Mouse (Mus musculus): ENCODE results near the gene Aqp7. TPM values are rescaled to one million over a fixed set of nuclear protein-coding genes. Genes with fewer than 3 reads are reported as not detected.

Aqp7 gene
- polyA plus RNA-seq (2014; fragmentation: Nextera tagmentation; extraction: Ambion mirVana) = not detected in 2 replicates

DNA sequence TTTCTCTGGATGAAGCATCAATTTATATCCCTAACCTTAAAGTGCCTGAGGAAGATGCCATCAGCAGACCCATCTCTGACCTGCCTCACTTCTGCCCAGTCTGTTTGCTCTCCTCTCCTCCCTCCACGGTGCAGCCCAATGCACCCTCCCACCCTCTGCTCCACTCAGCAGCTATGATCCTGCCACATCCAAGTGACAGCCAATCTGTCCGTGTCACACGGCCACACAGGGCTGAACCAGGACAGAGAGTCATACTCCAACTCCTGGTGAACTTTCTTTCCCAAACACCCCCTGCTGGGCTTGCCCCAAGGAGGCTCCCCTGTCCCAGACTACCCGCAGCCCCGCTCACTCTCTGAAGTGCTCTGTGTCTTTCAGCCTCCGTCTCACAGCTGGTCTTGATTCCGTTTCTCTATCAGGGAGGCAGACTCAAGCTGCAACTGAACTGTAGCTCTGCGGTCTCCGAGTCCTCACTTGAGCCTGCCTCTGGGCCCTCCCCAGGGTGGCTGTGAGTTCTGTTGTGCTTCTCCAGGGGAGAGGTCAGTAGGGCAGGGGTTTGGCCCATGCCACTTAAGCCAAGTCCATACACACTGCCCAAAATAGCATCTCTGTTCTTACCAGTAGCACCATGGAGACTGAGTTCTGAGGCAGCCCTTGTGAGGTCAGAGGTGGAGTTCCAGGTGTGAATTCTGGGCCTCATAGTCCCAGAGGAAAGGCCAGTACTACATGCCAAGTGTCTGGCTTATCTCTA is at the start of gene Aqp7:
Aqp7 (minus strand) TSS at position 616 of the 748 bp plus-strand sequence.
- H3K9ac ChIP-seq (ENCODE audit: low read length) = no peak within 1 kb of the TSS
- H3K27ac ChIP-seq (ENCODE audit: low read depth, low read length) = no peak within 1 kb of the TSS
- WGBS = 46% methylated on average over 9 of the region's 9 CpGs
- no peak within 1 kb of the TSS for H3K4me3 ChIP-seq (ENCODE audit: low read depth, low read length)
- ATAC-seq (replicated peaks; ENCODE audit: low FRiP score) (no peak), DNase-seq (ENCODE audit: low spot score) (no peak)
- no peak within 1 kb of the TSS for H3K4me2 ChIP-seq (ENCODE audit: low read depth, low read length, severe bottlenecking)
- no peaks in the 10 kb centered on the region for H3K9me3 ChIP-seq (ENCODE audit: control insufficient read depth, low read length)
- H3K36me3 ChIP-seq (ENCODE audit: control insufficient read depth, insufficient read depth, low read length) = no peaks in the 10 kb centered on the region
- H3K4me1 ChIP-seq (replicated peaks; ENCODE audit: control insufficient read depth, insufficient read depth, low read length) = no peaks in the 10 kb centered on the region
- no peaks in the 10 kb centered on the region for H3K27me3 ChIP-seq (ENCODE audit: control insufficient read depth, insufficient read depth, low read length)

DNA sequence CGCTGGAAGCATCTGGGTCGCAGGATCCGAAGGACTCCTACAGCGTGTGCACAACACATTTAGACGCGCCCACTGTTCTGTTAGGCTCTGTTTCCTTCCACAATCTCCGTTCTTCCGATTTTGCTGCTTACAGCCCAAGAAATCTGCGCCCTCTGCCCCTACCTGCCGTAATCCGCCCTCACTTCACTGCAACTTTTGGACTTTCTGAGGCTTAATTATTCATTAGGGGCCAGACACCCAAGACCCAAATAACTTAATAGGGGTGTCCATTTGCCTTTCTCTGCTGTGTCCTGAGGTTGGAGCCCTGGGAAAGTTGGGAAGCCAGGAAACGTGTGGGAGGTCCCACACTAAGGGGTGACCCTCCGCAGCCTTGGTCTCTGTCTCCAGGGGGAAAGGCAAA is 49.4 kb upstream of the Aqp7 start:
- DNase-seq (ENCODE audit: low spot score) = no peak
- ATAC-seq (replicated peaks; ENCODE audit: low FRiP score) = no peak
- peak overlapping the region; percentile 82; the same call in 1 of the 2 replicates for H3K4me2 ChIP-seq (ENCODE audit: low read depth, low read length, severe bottlenecking)
- H3K4me3 ChIP-seq (ENCODE audit: low read depth, low read length) = peak overlapping the region; percentile 36; the same call in 1 of the 2 replicates
- no peaks in the 10 kb centered on the region for H3K9me3 ChIP-seq (ENCODE audit: control insufficient read depth, low read length)
- H3K4me1 ChIP-seq (replicated peaks; ENCODE audit: control insufficient read depth, insufficient read depth, low read length) = peaks cover 4% of the 10 kb centered on the region; the same call in 1 of the 2 replicates
- 49% methylated on average over 13 of the region's 13 CpGs for WGBS
- H3K9ac ChIP-seq (ENCODE audit: low read length) = no peak overlapping the region
- H3K27me3 ChIP-seq (ENCODE audit: control insufficient read depth, insufficient read depth, low read length) = peaks cover 20% of the 10 kb centered on the region; the same call in 1 of the 2 replicates
- no peak overlapping the region for H3K27ac ChIP-seq (ENCODE audit: low read depth, low read length)
- no peaks in the 10 kb centered on the region for H3K36me3 ChIP-seq (ENCODE audit: control insufficient read depth, insufficient read depth, low read length)

- Histone ChIP-seq H3K27me3 (ENCODE audit: control insufficient read depth, insufficient read depth, low read length) (peaks cover 20% of the 10 kb centered on the region; the same call in 1 of the 2 replicates), H3K9ac (ENCODE audit: low read length) (no peak overlapping the region), H3K9me3 (ENCODE audit: control insufficient read depth, low read length) (no peaks in the 10 kb centered on the region), H3K4me1 (replicated peaks; ENCODE audit: control insufficient read depth, insufficient read depth, low read length) (peaks cover 4% of the 10 kb centered on the region; the same call in 1 of the 2 replicates), H3K4me3 (ENCODE audit: low read depth, low read length) (no peak overlapping the region), H3K4me2 (ENCODE audit: low read depth, low read length, severe bottlenecking) (no peak overlapping the region), H3K36me3 (ENCODE audit: control insufficient read depth, insufficient read depth, low read length) (no peaks in the 10 kb centered on the region), H3K27ac (ENCODE audit: low read depth, low read length) (no peak overlapping the region)
- no peak for DNase-seq (ENCODE audit: low spot score)
- WGBS = 69% methylated on average over 5 of the region's 5 CpGs
- ATAC-seq (replicated peaks; ENCODE audit: low FRiP score) = no peak
Observed at GRCm38 (mm10) chr4:41096794-41097193, 48.9 kb upstream of the Aqp7 start.

DNA sequence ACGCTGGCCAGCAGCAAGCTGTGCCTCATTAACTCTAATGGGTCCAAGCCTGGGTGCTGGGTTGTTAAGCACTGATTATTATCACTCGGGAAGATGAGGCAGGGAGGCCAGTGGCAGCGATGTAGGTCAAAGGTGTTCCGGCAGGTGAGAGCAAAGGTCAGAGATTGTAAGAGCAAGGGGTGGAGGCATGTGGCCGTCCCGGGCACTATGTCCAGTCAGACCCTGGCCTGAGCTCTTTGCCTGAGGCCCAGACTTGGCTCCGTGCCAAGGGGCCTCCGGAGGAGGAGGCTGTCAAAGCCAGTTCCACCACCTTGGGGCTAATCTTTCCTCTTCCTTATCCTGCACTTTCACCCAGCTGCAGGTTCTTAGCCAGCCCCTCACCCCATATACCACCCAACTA is 48.2 kb upstream of the Aqp7 start:
- H3K9ac ChIP-seq (ENCODE audit: low read length) = no peak overlapping the region
- no peak overlapping the region for H3K4me2 ChIP-seq (ENCODE audit: low read depth, low read length, severe bottlenecking)
- WGBS = 69% methylated on average over 8 of the region's 8 CpGs
- ATAC-seq (replicated peaks; ENCODE audit: low FRiP score) = no peak
- H3K4me3 ChIP-seq (ENCODE audit: low read depth, low read length) = no peak overlapping the region
- no peaks in the 10 kb centered on the region for H3K36me3 ChIP-seq (ENCODE audit: control insufficient read depth, insufficient read depth, low read length)
- H3K9me3 ChIP-seq (ENCODE audit: control insufficient read depth, low read length) = no peaks in the 10 kb centered on the region
- no peak for DNase-seq (ENCODE audit: low spot score)
- no peak overlapping the region for H3K27ac ChIP-seq (ENCODE audit: low read depth, low read length)
- H3K27me3 ChIP-seq (ENCODE audit: control insufficient read depth, insufficient read depth, low read length) = peaks cover 20% of the 10 kb centered on the region; the same call in 1 of the 2 replicates
- H3K4me1 ChIP-seq (replicated peaks; ENCODE audit: control insufficient read depth, insufficient read depth, low read length) = peaks cover 4% of the 10 kb centered on the region; the same call in 1 of the 2 replicates

GRCm38 (mm10) chr4:41094361-41094760 is 46.4 kb upstream of the Aqp7 start:
- Histone ChIP-seq H3K9me3 (ENCODE audit: control insufficient read depth, low read length) (no peaks in the 10 kb centered on the region), H3K4me1 (replicated peaks; ENCODE audit: control insufficient read depth, insufficient read depth, low read length) (peaks cover 4% of the 10 kb centered on the region; the same call in 1 of the 2 replicates), H3K36me3 (ENCODE audit: control insufficient read depth, insufficient read depth, low read length) (no peaks in the 10 kb centered on the region), H3K27me3 (ENCODE audit: control insufficient read depth, insufficient read depth, low read length) (peaks cover 20% of the 10 kb centered on the region; the same call in 1 of the 2 replicates), H3K27ac (ENCODE audit: low read depth, low read length) (no peak overlapping the region), H3K9ac (ENCODE audit: low read length) (no peak overlapping the region), H3K4me2 (ENCODE audit: low read depth, low read length, severe bottlenecking) (no peak overlapping the region), H3K4me3 (ENCODE audit: low read depth, low read length) (no peak overlapping the region)
- ATAC-seq (replicated peaks; ENCODE audit: low FRiP score) (no peak), DNase-seq (ENCODE audit: low spot score) (no peak)
- 87% methylated on average over 9 of the region's 9 CpGs for WGBS

DNA sequence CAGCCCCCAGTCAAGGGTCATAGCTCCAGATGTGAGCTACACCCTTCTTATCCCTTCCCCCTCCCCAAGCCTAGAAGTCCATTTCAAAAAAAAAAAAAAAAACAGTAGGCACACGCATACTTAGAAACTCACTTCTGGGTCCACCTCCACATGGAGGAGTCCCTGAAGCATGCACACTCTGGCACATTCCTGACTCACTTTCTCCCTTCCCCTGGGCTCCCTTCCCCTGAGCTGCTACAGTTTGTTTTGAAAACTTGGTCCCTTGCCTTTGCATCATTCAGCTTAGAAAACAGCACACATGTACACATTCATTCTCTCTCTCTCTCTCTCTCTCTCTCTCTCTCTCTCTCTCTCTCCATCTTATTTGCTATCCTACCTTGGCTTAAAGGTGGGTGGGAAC is 45.0 kb upstream of the Aqp7 start:
- no peaks in the 10 kb centered on the region for H3K4me1 ChIP-seq (replicated peaks; ENCODE audit: control insufficient read depth, insufficient read depth, low read length)
- no peak overlapping the region for H3K4me2 ChIP-seq (ENCODE audit: low read depth, low read length, severe bottlenecking)
- H3K36me3 ChIP-seq (ENCODE audit: control insufficient read depth, insufficient read depth, low read length) = no peaks in the 10 kb centered on the region
- H3K27me3 ChIP-seq (ENCODE audit: control insufficient read depth, insufficient read depth, low read length) = peaks cover 14% of the 10 kb centered on the region; the same call in 1 of the 2 replicates
- no peaks in the 10 kb centered on the region for H3K9me3 ChIP-seq (ENCODE audit: control insufficient read depth, low read length)
- H3K27ac ChIP-seq (ENCODE audit: low read depth, low read length) = no peak overlapping the region
- no peak overlapping the region for H3K9ac ChIP-seq (ENCODE audit: low read length)
- DNase-seq (ENCODE audit: low spot score) (no peak), ATAC-seq (replicated peaks; ENCODE audit: low FRiP score) (no peak)
- WGBS = 93% methylated on average over 1 of the region's 1 CpGs
- H3K4me3 ChIP-seq (ENCODE audit: low read depth, low read length) = no peak overlapping the region

DNA sequence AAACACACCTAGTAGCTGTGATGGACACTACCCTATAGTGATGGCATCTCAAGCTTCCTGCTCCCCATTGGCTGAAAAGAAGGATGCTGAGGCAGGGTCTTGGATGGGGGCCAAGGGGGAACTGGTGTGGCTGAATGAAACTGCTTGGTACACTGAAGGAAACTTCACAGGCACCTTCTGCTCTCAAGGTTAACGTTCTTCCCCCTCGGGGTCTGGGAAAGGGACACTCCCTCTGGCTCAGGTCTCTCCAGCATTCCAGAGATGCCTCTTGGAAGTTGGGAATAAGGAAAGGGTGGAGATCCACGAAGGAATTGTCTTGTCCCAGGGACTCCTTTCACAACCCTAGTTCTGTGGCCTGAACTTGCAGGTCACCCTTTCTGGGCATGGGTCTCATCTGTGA is 43.5 kb upstream of the Aqp7 start:
- Histone ChIP-seq H3K9me3 (ENCODE audit: control insufficient read depth, low read length) (no peaks in the 10 kb centered on the region), H3K27ac (ENCODE audit: low read depth, low read length) (no peak overlapping the region), H3K4me3 (ENCODE audit: low read depth, low read length) (no peak overlapping the region), H3K4me1 (replicated peaks; ENCODE audit: control insufficient read depth, insufficient read depth, low read length) (no peaks in the 10 kb centered on the region), H3K27me3 (ENCODE audit: control insufficient read depth, insufficient read depth, low read length) (no peaks in the 10 kb centered on the region), H3K4me2 (ENCODE audit: low read depth, low read length, severe bottlenecking) (no peak overlapping the region), H3K9ac (ENCODE audit: low read length) (no peak overlapping the region), H3K36me3 (ENCODE audit: control insufficient read depth, insufficient read depth, low read length) (no peaks in the 10 kb centered on the region)
- no peak for DNase-seq (ENCODE audit: low spot score)
- 55% methylated on average over 3 of the region's 3 CpGs for WGBS
- ATAC-seq (replicated peaks; ENCODE audit: low FRiP score) = no peak

DNA sequence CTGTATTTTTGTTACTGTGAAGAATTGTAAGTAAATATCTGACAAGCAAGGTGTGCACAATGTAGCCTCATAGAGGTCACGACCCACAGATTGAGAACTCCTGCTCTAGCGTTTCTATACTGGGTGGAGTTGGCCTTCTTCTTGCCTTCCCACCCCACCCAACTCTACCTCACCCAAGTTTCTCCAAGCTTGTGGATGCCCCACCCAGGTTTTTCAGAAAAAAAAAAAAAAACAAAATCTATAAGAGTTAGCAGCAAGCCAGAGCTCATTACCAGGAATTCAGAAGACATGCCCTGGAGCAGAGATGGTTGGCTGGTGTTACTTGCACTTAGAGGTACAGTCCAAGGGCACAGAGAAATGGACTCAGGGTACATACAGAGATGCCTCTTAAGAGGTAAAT is 41.8 kb upstream of the Aqp7 start:
- H3K4me3 ChIP-seq (ENCODE audit: low read depth, low read length) = no peak overlapping the region
- H3K9ac ChIP-seq (ENCODE audit: low read length) = no peak overlapping the region
- DNase-seq (ENCODE audit: low spot score) (no peak), ATAC-seq (replicated peaks; ENCODE audit: low FRiP score) (no peak)
- H3K4me2 ChIP-seq (ENCODE audit: low read depth, low read length, severe bottlenecking) = no peak overlapping the region
- 81% methylated on average over 2 of the region's 2 CpGs for WGBS
- H3K27me3 ChIP-seq (ENCODE audit: control insufficient read depth, insufficient read depth, low read length) = no peaks in the 10 kb centered on the region
- H3K27ac ChIP-seq (ENCODE audit: low read depth, low read length) = no peak overlapping the region
- no peaks in the 10 kb centered on the region for H3K36me3 ChIP-seq (ENCODE audit: control insufficient read depth, insufficient read depth, low read length)
- no peaks in the 10 kb centered on the region for H3K9me3 ChIP-seq (ENCODE audit: control insufficient read depth, low read length)
- no peaks in the 10 kb centered on the region for H3K4me1 ChIP-seq (replicated peaks; ENCODE audit: control insufficient read depth, insufficient read depth, low read length)

- H3K4me2 ChIP-seq (ENCODE audit: low read depth, low read length, severe bottlenecking) = no peak overlapping the region
- no peaks in the 10 kb centered on the region for H3K27me3 ChIP-seq (ENCODE audit: control insufficient read depth, insufficient read depth, low read length)
- ATAC-seq (replicated peaks; ENCODE audit: low FRiP score) = no peak
- no peak overlapping the region for H3K4me3 ChIP-seq (ENCODE audit: low read depth, low read length)
- 87% methylated on average over 4 of the region's 4 CpGs for WGBS
- H3K27ac ChIP-seq (ENCODE audit: low read depth, low read length) = no peak overlapping the region
- no peak for DNase-seq (ENCODE audit: low spot score)
- no peak overlapping the region for H3K9ac ChIP-seq (ENCODE audit: low read length)
- H3K9me3 ChIP-seq (ENCODE audit: control insufficient read depth, low read length) = no peaks in the 10 kb centered on the region
- H3K4me1 ChIP-seq (replicated peaks; ENCODE audit: control insufficient read depth, insufficient read depth, low read length) = no peaks in the 10 kb centered on the region
- H3K36me3 ChIP-seq (ENCODE audit: control insufficient read depth, insufficient read depth, low read length) = no peaks in the 10 kb centered on the region
Observed at GRCm38 (mm10) chr4:41089189-41089588, 41.2 kb upstream of the Aqp7 start.
